Mouse (Mus musculus): Measurements from ENCODE around the gene Cap2. TPM values are rescaled to one million over a fixed set of nuclear protein-coding genes. Genes with fewer than 3 reads are reported as not detected.
A peak's percentile ranks its signal among the peaks of the same experiment; 100 is the strongest.

Cap2 gene
- polyA plus RNA-seq, 1 experiment from 2014 or later = 11.8 TPM

DNA sequence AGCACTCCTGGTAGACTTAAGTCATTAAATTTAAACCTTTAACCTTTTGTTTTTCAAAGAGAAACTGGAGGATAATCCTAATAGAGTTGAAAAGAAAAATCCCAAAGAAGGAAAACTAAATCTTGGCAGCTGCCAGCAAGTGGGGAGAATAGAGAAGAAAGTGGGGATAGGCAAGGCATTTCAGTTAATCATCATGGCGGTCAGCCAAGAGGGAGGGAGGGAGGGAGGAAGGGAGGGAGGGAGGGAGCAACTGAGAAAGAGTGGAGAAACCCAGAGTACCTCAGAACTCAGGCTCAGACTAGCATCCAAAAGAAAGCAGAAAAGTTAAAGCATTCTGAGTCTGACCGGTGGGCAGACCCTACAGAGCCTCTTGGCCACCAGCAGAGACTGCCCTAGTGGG, 99.7 kb downstream of the Cap2 start:
- 65% methylated on average over 2 of the region's 2 CpGs for WGBS
- ATAC-seq (ENCODE audit: low read depth) = no peak
- no peaks in the 10 kb centered on the region for H3K27me3 ChIP-seq (ENCODE audit: control insufficient read depth, insufficient read depth, low read depth, low read length)
- no peaks in the 10 kb centered on the region for H3K36me3 ChIP-seq (ENCODE audit: control insufficient read depth, insufficient read depth, low read length)
- H3K27ac ChIP-seq (ENCODE audit: low read length) = no peak overlapping the region
- no peak overlapping the region for H3K4me2 ChIP-seq (ENCODE audit: low read depth, low read length)
- H3K9ac ChIP-seq (ENCODE audit: low read length) = no peak overlapping the region
- 0 out of 2 replicates have a peak, but pooled peaks cover 3% of the 10 kb centered on the region for H3K4me1 ChIP-seq (replicated peaks; ENCODE audit: control insufficient read depth, insufficient read depth, low read length)
- H3K4me3 ChIP-seq (ENCODE audit: low read length) = no peak overlapping the region
- H3K9me3 ChIP-seq (ENCODE audit: control insufficient read depth, low read length) = no peaks in the 10 kb centered on the region

DNA sequence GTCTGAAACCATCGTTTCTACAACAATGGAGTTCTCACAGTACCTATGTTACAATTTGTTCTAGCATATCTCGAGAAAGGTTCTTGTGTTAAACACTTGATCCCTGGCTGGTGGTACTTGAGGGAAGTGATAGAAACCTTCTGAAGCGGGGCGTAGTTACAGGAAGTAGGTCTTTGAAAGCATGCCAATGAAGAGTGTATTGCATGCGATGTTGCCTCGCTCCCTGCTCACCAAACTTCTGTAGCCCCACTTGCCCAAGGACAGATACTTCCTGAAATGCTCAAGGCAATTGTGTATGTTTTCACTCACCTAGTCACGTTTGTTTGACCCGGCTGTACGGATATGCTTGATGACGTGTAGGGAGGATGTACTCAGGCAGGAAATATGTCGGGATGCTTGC, 101.0 kb downstream of the Cap2 start:
- Histone ChIP-seq H3K27me3 (ENCODE audit: control insufficient read depth, insufficient read depth, low read depth, low read length) (no peaks in the 10 kb centered on the region), H3K4me2 (ENCODE audit: low read depth, low read length) (no peak overlapping the region), H3K9ac (ENCODE audit: low read length) (no peak overlapping the region), H3K4me1 (replicated peaks; ENCODE audit: control insufficient read depth, insufficient read depth, low read length) (0 out of 2 replicates have a peak, but pooled peaks cover 3% of the 10 kb centered on the region), H3K27ac (ENCODE audit: low read length) (no peak overlapping the region), H3K9me3 (ENCODE audit: control insufficient read depth, low read length) (no peaks in the 10 kb centered on the region), H3K4me3 (ENCODE audit: low read length) (no peak overlapping the region), H3K36me3 (ENCODE audit: control insufficient read depth, insufficient read depth, low read length) (no peaks in the 10 kb centered on the region)
- ATAC-seq (ENCODE audit: low read depth) = no peak
- WGBS = 49% methylated on average over 11 of the region's 11 CpGs

DNA sequence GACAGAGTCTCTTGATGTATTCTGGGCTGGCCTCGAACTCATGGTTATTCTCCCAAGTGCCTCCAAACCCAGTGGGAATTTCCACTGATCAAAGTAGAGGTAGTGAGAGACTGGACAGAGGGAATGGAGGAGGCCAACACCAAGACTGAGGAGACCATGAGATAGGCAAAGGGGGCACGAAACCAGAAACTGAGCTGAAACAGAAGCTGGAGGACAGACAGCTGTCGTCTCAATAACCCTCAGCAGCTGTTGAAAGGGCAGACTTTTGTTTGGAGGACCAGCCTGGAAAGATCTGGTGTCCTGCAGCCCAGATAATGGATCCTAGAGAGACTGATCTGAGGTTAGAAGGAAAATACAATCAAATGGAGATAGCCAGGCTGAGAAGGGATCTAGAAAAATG, 109.4 kb downstream of the Cap2 start:
- H3K9ac ChIP-seq (ENCODE audit: low read length) = no peak overlapping the region
- H3K9me3 ChIP-seq (ENCODE audit: control insufficient read depth, low read length) = no peaks in the 10 kb centered on the region
- no peak for ATAC-seq (ENCODE audit: low read depth)
- WGBS = 74% methylated on average over 3 of the region's 3 CpGs
- H3K4me2 ChIP-seq (ENCODE audit: low read depth, low read length) = no peak overlapping the region
- no peaks in the 10 kb centered on the region for H3K36me3 ChIP-seq (ENCODE audit: control insufficient read depth, insufficient read depth, low read length)
- no peaks in the 10 kb centered on the region for H3K4me1 ChIP-seq (replicated peaks; ENCODE audit: control insufficient read depth, insufficient read depth, low read length)
- H3K27me3 ChIP-seq (ENCODE audit: control insufficient read depth, insufficient read depth, low read depth, low read length) = no peaks in the 10 kb centered on the region
- H3K4me3 ChIP-seq (ENCODE audit: low read length) = no peak overlapping the region
- no peak overlapping the region for H3K27ac ChIP-seq (ENCODE audit: low read length)

DNA sequence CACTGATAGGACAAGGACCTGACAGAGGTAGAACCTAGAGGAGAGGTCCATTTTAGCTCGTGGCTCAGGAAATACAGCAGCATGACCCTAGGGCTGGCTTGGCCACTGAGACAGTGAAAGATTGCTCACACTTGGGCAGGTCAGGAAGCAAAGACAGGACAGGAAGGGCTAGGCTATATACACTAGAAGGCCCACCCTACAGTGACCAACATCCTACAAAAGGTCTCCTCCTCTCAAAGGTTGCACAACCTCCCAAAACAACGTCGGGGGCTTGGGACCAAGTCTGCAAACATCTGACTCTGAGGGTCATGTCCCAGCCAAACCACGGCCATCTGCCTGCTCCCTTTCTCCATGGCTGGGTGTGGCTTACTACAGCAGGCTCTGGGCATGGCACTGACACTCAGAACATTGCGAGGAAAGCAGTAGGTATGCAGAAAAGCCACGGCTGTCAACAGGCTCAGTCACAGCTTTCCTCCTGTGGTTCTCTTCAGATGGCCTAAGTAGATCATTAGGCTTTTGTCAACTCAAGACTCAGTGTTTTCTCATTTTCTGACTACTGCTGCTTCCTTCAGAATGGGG, 112.1 kb downstream of the Cap2 start:
- no peak overlapping the region for H3K4me3 ChIP-seq (ENCODE audit: low read length)
- 54% methylated on average over 6 of the region's 6 CpGs for WGBS
- no peak overlapping the region for H3K4me2 ChIP-seq (ENCODE audit: low read depth, low read length)
- ATAC-seq (ENCODE audit: low read depth) = no peak
- no peaks in the 10 kb centered on the region for H3K27me3 ChIP-seq (ENCODE audit: control insufficient read depth, insufficient read depth, low read depth, low read length)
- H3K9me3 ChIP-seq (ENCODE audit: control insufficient read depth, low read length) = no peaks in the 10 kb centered on the region
- H3K27ac ChIP-seq (ENCODE audit: low read length) = no peak overlapping the region
- no peaks in the 10 kb centered on the region for H3K4me1 ChIP-seq (replicated peaks; ENCODE audit: control insufficient read depth, insufficient read depth, low read length)
- H3K36me3 ChIP-seq (ENCODE audit: control insufficient read depth, insufficient read depth, low read length) = no peaks in the 10 kb centered on the region
- H3K9ac ChIP-seq (ENCODE audit: low read length) = no peak overlapping the region

DNA sequence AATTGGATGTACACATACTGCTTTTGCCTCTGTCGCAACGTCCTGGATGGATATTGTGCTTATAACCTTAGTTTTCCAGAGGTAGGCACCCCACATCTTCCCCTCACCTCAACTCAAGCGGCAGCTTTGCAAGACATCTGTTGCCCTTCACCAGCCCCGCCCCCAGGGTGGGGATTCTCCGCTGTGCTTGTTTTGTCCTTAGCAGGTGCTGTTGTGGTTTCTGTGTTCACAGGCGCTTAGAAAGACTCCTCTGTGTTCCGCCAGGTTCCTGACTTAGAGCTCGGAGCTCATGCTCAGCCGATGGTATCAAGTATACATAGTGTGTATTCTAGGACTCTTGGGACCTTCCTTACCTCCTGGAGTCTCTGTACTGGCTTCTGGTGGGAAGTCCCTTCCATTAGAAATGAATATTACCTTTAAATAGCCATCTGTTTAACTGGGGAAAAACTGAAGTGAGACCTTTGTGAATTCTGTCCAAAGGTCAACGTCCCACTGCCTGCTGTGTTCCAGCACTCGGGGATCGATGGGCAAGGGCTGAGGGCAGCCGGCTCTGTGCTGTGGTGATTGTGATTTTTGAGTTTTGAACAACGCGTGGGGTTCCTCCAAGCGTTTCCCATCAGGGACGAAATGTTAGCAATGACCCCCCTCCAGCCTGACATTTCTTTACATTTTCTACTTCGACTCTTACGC, 115.2 kb downstream of the Cap2 start:
- WGBS = 87% methylated on average over 19 of the region's 19 CpGs
- H3K36me3 ChIP-seq (ENCODE audit: control insufficient read depth, insufficient read depth, low read length) = no peaks in the 10 kb centered on the region
- H3K9ac ChIP-seq (ENCODE audit: low read length) = no peak overlapping the region
- H3K4me1 ChIP-seq (replicated peaks; ENCODE audit: control insufficient read depth, insufficient read depth, low read length) = peaks cover 4% of the 10 kb centered on the region
- no peak for ATAC-seq (ENCODE audit: low read depth)
- no peak overlapping the region for H3K4me2 ChIP-seq (ENCODE audit: low read depth, low read length)
- H3K27me3 ChIP-seq (ENCODE audit: control insufficient read depth, insufficient read depth, low read depth, low read length) = no peaks in the 10 kb centered on the region
- no peak overlapping the region for H3K27ac ChIP-seq (ENCODE audit: low read length)
- no peak overlapping the region for H3K4me3 ChIP-seq (ENCODE audit: low read length)
- no peaks in the 10 kb centered on the region for H3K9me3 ChIP-seq (ENCODE audit: control insufficient read depth, low read length)

DNA sequence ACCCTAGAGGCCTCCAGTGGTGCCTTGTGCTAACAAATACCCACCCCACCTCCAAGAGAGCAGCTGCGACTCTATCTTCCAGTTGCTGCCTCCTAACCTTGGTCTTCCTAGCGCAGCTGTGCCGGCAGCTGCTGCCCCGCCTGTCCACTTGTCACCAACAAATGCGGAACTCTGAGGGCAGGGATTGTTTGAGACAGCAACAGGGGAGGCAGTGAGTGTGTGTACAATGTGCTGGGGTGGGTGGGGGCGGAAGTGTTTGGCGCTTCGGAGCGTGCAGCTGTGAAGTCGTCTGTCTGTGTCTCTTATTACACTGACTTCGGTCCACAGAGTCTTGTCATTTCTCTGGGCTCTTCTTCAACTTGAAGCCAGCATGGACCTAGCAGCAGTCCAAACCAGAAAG, 118.0 kb downstream of the Cap2 start:
- WGBS = 16% methylated on average over 11 of the region's 11 CpGs
- Histone ChIP-seq H3K36me3 (ENCODE audit: control insufficient read depth, insufficient read depth, low read length) (no peaks in the 10 kb centered on the region), H3K9ac (ENCODE audit: low read length) (no peak overlapping the region), H3K4me2 (ENCODE audit: low read depth, low read length) (peak overlapping the region; percentile 43), H3K4me1 (replicated peaks; ENCODE audit: control insufficient read depth, insufficient read depth, low read length) (peaks cover 4% of the 10 kb centered on the region), H3K9me3 (ENCODE audit: control insufficient read depth, low read length) (no peaks in the 10 kb centered on the region), H3K27ac (ENCODE audit: low read length) (no peak overlapping the region), H3K4me3 (ENCODE audit: low read length) (peak overlapping the region; percentile 10; the same call in 1 of the 2 replicates), H3K27me3 (ENCODE audit: control insufficient read depth, insufficient read depth, low read depth, low read length) (no peaks in the 10 kb centered on the region)
- peak; percentile 41; the same call in 1 of the 2 replicates for ATAC-seq (ENCODE audit: low read depth)

DNA sequence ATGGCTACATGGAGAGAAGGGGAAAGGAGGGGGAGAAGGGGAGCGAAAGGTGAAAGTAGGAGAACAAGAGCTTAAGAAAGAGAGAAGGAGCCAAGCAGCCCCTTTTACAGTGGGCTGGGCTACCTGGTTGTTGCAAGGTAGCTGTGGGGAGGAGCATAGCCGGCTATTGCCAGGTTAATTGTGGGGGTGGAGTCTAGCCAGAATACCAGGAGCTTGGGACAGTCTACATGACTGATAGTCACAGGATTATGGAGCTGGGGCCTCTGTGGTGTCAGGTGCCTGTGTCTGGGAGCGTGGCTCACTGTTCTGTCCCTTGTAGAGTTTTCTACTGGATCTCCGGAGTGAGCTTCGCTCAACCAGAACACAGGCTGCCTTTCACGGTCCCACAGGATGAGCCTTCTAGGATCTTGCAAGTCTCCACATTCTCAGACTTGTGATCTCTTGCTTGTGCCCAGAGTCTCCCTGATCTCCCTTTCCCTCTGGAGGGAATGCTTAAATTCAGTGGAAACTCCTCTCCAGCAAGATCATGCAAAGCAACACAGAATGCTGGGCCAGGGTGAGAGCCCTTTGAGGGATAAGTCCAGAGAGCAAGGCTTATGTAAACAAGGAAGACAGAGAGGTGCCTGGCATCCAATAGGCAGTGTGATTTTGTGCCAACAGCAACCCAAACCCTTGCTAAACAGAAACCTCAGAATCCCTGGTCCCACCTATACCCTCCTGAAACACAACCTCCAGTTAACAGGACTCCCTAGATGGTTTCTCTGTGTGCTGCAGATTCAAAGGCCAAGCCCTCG, 119.5 kb downstream of the Cap2 start:
- peaks cover 4% of the 10 kb centered on the region for H3K4me1 ChIP-seq (replicated peaks; ENCODE audit: control insufficient read depth, insufficient read depth, low read length)
- WGBS = 84% methylated on average over 7 of the region's 7 CpGs
- H3K27me3 ChIP-seq (ENCODE audit: control insufficient read depth, insufficient read depth, low read depth, low read length) = no peaks in the 10 kb centered on the region
- no peaks in the 10 kb centered on the region for H3K36me3 ChIP-seq (ENCODE audit: control insufficient read depth, insufficient read depth, low read length)
- no peak overlapping the region for H3K4me3 ChIP-seq (ENCODE audit: low read length)
- no peak for ATAC-seq (ENCODE audit: low read depth)
- H3K27ac ChIP-seq (ENCODE audit: low read length) = no peak overlapping the region
- no peak overlapping the region for H3K4me2 ChIP-seq (ENCODE audit: low read depth, low read length)
- no peak overlapping the region for H3K9ac ChIP-seq (ENCODE audit: low read length)
- H3K9me3 ChIP-seq (ENCODE audit: control insufficient read depth, low read length) = no peaks in the 10 kb centered on the region

DNA sequence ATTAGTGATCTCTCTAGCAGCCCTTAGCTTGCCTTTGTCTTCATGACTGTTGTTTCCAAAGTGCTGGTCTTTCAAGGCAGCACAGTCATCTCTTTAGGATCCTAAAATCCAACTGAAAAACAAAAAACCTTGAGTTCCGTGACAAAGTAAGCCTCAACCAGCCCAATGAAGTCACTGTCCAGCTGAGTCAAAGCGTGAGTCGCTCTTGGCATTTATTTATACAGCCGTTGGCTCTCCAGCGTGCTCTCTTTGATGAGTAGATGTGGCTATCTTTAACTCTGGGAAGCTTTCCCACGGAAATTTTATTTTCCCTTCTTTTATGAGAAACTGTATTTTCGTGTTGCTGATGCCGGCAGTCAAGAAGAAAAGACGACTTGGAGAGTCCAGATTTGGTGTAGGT, 125.0 kb downstream of the Cap2 start:
- Histone ChIP-seq H3K27ac (ENCODE audit: low read length) (no peak overlapping the region), H3K9ac (ENCODE audit: low read length) (no peak overlapping the region), H3K9me3 (ENCODE audit: control insufficient read depth, low read length) (no peaks in the 10 kb centered on the region), H3K4me3 (ENCODE audit: low read length) (no peak overlapping the region), H3K36me3 (ENCODE audit: control insufficient read depth, insufficient read depth, low read length) (no peaks in the 10 kb centered on the region), H3K4me1 (replicated peaks; ENCODE audit: control insufficient read depth, insufficient read depth, low read length) (peaks cover 2% of the 10 kb centered on the region; the same call in 1 of the 2 replicates), H3K27me3 (ENCODE audit: control insufficient read depth, insufficient read depth, low read depth, low read length) (no peaks in the 10 kb centered on the region), H3K4me2 (ENCODE audit: low read depth, low read length) (no peak overlapping the region)
- 63% methylated on average over 9 of the region's 9 CpGs for WGBS
- no peak for ATAC-seq (ENCODE audit: low read depth)

DNA sequence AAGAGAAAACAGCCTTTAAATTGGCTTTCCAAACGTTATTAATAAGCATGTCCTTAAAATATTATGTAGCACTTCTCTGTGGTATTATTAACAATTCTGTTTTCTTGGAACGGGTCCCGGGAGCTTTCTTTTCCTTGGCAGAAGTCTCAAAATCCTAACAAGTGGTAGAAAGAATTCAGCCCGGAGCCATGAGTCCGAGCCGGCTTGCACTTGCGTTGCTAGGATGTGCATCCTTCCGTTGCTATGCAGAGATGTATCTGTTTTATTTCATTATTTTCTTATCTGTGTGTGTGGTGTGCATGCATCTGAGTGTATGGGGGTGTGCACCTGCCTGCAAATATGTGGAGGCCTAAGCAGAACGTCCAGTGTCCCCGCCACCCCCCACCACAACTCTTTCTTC, 126.2 kb downstream of the Cap2 start:
- H3K4me3 ChIP-seq (ENCODE audit: low read length) = no peak overlapping the region
- WGBS = 48% methylated on average over 10 of the region's 10 CpGs
- ATAC-seq (ENCODE audit: low read depth) = no peak
- no peak overlapping the region for H3K4me2 ChIP-seq (ENCODE audit: low read depth, low read length)
- H3K27ac ChIP-seq (ENCODE audit: low read length) = no peak overlapping the region
- H3K9me3 ChIP-seq (ENCODE audit: control insufficient read depth, low read length) = no peaks in the 10 kb centered on the region
- H3K36me3 ChIP-seq (ENCODE audit: control insufficient read depth, insufficient read depth, low read length) = no peaks in the 10 kb centered on the region
- H3K9ac ChIP-seq (ENCODE audit: low read length) = no peak overlapping the region
- H3K27me3 ChIP-seq (ENCODE audit: control insufficient read depth, insufficient read depth, low read depth, low read length) = no peaks in the 10 kb centered on the region
- peaks cover 2% of the 10 kb centered on the region; the same call in 1 of the 2 replicates for H3K4me1 ChIP-seq (replicated peaks; ENCODE audit: control insufficient read depth, insufficient read depth, low read length)

Measured in lung, embryonic 16.5 days (tissue).